Mouse (Mus musculus) liver, postnatal 0 days (tissue): ENCODE data around the gene Hibadh.

Experiments
- CTCF ChIP-seq: sonication (generic); IDR thresholded peaks from 2 replicates; pipeline ENCODE4 v1.5.1; 2016; ENCODE audit warnings: antibody characterized with exemption, low read depth
- EP300 ChIP-seq: IDR thresholded peaks from 2 replicates; pipeline ENCODE4 v1.6.1; 2016; ENCODE audit warnings: antibody characterized with exemption, low read depth, mild to moderate bottlenecking

DNA sequence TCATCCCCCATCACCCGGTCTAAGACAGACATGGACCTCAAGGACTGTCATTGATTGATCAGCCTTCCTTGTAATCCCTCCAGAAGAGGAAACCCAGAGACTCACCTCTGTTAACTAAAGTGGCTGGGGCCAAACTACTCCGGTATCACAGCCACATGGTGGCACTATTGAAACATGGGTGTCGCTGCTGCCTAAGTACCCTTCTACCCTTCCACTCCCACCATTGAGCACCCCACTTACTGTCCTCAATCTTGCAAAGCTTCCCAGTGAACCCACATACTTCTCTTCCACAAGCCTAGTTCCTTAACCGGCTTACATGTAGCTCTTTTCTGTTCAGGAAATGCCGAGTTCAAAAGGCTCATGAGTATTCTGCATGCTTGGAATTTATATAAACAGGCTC is 22.8 kb upstream of the Hibadh start:
- TF ChIP-seq CTCF (peak; percentile 69), EP300 (no peak)
